Mouse (Mus musculus) forebrain, postnatal 0 days (tissue): ENCODE measurements around the gene Atp6v0a2. TPM values are rescaled to one million over a fixed set of nuclear protein-coding genes. Genes with fewer than 3 reads are reported as not detected.

Experiments
- ATAC-seq: fragments of 200-750 bp; cut with Nextera tagmentation; 2 replicates; pipeline ENCODE4 v1.8.0; 2017; ENCODE audit warnings: mild to moderate bottlenecking, moderate library complexity
- DNase-seq: peaks from one replicate; pipeline ENCODE4 v3.0.0-alpha.2; 2015
- H3K27ac ChIP-seq: fragments of 300-500 bp; sonication (generic); 2 replicates; pipeline ENCODE4 v1.5.1; 2014; ENCODE audit warnings: low read depth, mild to moderate bottlenecking, antibody characterized with exemption, low read length, moderate library complexity, mixed read lengths
- H3K27me3 ChIP-seq: fragments of 300-500 bp; sonication (generic); 2 replicates; pipeline ENCODE4 v1.6.1; 2014; ENCODE audit warnings: mild to moderate bottlenecking, low read length, mixed read lengths; ENCODE audit not compliant: insufficient read depth
- H3K36me3 ChIP-seq: fragments of 300-500 bp; sonication (generic); 2 replicates; pipeline ENCODE4 v1.6.1; 2014; ENCODE audit warnings: mild to moderate bottlenecking, moderate library complexity; ENCODE audit not compliant: insufficient read depth
- H3K4me1 ChIP-seq: fragments of 300-500 bp; sonication (generic); 2 replicates; pipeline ENCODE4 v1.6.1; 2014; ENCODE audit warnings: antibody characterized with exemption; ENCODE audit not compliant: insufficient read depth
- H3K4me2 ChIP-seq: fragments of 300-500 bp; sonication (generic); 2 replicates; pipeline ENCODE4 v1.6.1; 2014; ENCODE audit warnings: low read depth, mild to moderate bottlenecking, moderate library complexity
- H3K4me3 ChIP-seq: fragments of 300-500 bp; sonication (generic); 2 replicates; pipeline ENCODE4 v1.5.1; 2014; ENCODE audit warnings: low read depth, low read length, mixed read lengths
- H3K9ac ChIP-seq: fragments of 300-500 bp; sonication (generic); 2 replicates; pipeline ENCODE4 v1.6.1; 2014; ENCODE audit warnings: mild to moderate bottlenecking
- H3K9me3 ChIP-seq: fragments of 300-500 bp; sonication (generic); 2 replicates; pipeline ENCODE4 v1.6.1; 2016; ENCODE audit warnings: low read length
- CTCF ChIP-seq: sonication (generic); IDR thresholded peaks from 2 replicates; pipeline ENCODE4 v1.5.1; 2016; ENCODE audit warnings: antibody characterized with exemption, control low read depth, low read depth
- WGBS: fragments of 180-500 bp; shearing (Covaris S2); extraction: QIAGEN DNeasy Blood & Tissue Kit; methylation state at CpG from one replicate; pipeline ENCODE4 v1.1.7; 2014; 5-methylcytosine and 5-hydroxymethylcytosine counted together
- polyA plus RNA-seq: library from polyadenylated mRNA; unstranded; fragments of >200 nt; fragmentation: Nextera tagmentation; extraction: Ambion mirVana; gene quantifications from 2 replicates; pipeline ENCODE4 v1.2.1, GENCODE M21; 2015
- total RNA-seq: library from RNA; depleted of rRNA; stranded (reverse); fragments of >200 nt; gene quantifications from 2 replicates; pipeline ENCODE4 v1.2.3, GENCODE M21; 2014; rRNA removed

Gene Atp6v0a2
- total and polyA plus RNA-seq, 2 experiments from 2014 or later: 20.1 to 21.2 TPM

- ATAC-seq (no peak), DNase-seq (no peak)
- Histone ChIP-seq H3K4me3 (no peak overlapping the region), H3K9me3 (no peaks in the 10 kb centered on the region), H3K4me2 (no peak overlapping the region), H3K9ac (no peak overlapping the region), H3K27me3 (no peaks in the 10 kb centered on the region), H3K36me3 (no peaks in the 10 kb centered on the region), H3K27ac (no peak overlapping the region), H3K4me1 (no peaks in the 10 kb centered on the region)
- WGBS: 86% methylated on average over 18 of the region's 18 CpGs
- no peak for TF ChIP-seq CTCF
Observed at GRCm38 (mm10) chr5:124748296-124748695, 119.9 kb downstream of the Atp6v0a2 start.

- DNase-seq: no peak
- Histone ChIP-seq H3K36me3 (no peaks in the 10 kb centered on the region), H3K4me3 (no peak overlapping the region), H3K9ac (no peak overlapping the region), H3K27ac (no peak overlapping the region), H3K27me3 (no peaks in the 10 kb centered on the region), H3K9me3 (no peaks in the 10 kb centered on the region), H3K4me1 (no peaks in the 10 kb centered on the region), H3K4me2 (no peak overlapping the region)
- ATAC-seq: no peak
- 60% methylated on average over 9 of the region's 9 CpGs for WGBS
- no peak for TF ChIP-seq CTCF
Observed at GRCm38 (mm10) chr5:124751656-124752055, 123.3 kb downstream of the Atp6v0a2 start.

- TF ChIP-seq CTCF: 0 out of 2 replicates have a peak, but pooled peaks have one; percentile 6
- 68% methylated on average over 18 of the region's 18 CpGs for WGBS
- H3K4me3 ChIP-seq: no peak overlapping the region
- H3K36me3 ChIP-seq: no peaks in the 10 kb centered on the region
- H3K27me3 ChIP-seq: no peaks in the 10 kb centered on the region
- no peak overlapping the region for H3K9ac ChIP-seq
- H3K9me3 ChIP-seq: no peaks in the 10 kb centered on the region
- DNase-seq: no peak
- ATAC-seq: no peak
- no peak overlapping the region for H3K4me2 ChIP-seq
- no peak overlapping the region for H3K27ac ChIP-seq
- no peaks in the 10 kb centered on the region for H3K4me1 ChIP-seq
Observed at GRCm38 (mm10) chr5:124761011-124761410, 132.6 kb downstream of the Atp6v0a2 start.

GRCm38 (mm10) chr5:124761787-124762186, 133.4 kb downstream of the Atp6v0a2 start:
- ATAC-seq: no peak
- no peak for DNase-seq
- WGBS: 94% methylated on average over 1 of the region's 1 CpGs

More at GRCm38 (mm10) chr5:124761787-124762186, 133.4 kb downstream of the Atp6v0a2 start:
- Histone ChIP-seq H3K4me2 (no peak overlapping the region), H3K9me3 (no peaks in the 10 kb centered on the region), H3K27me3 (no peaks in the 10 kb centered on the region), H3K4me1 (no peaks in the 10 kb centered on the region), H3K27ac (no peak overlapping the region), H3K4me3 (no peak overlapping the region), H3K36me3 (no peaks in the 10 kb centered on the region), H3K9ac (no peak overlapping the region)
- peak; percentile 13; the same call in 1 of the 2 replicates for TF ChIP-seq CTCF

Other genes with a start within 250 kb of the Atp6v0a2 start
- gene Sbno1, start 202.6 kb upstream of the Atp6v0a2 start, total RNA-seq: 41.7 and 52.1 TPM in 2 replicates
- 44.1 and 70.4 TPM in 2 replicates for gene Sbno1, start 202.6 kb upstream of the Atp6v0a2 start, polyA plus RNA-seq
- 43.4 and 45.0 TPM in 2 replicates for gene Kmt5a, start 188.6 kb upstream of the Atp6v0a2 start, total RNA-seq
- gene Kmt5a, start 188.6 kb upstream of the Atp6v0a2 start, polyA plus RNA-seq: 21.2 and 23.6 TPM in 2 replicates
- 37.9 and 38.2 TPM in 2 replicates for gene Rilpl2, start 150.2 kb upstream of the Atp6v0a2 start, total RNA-seq
- 39.4 and 41.2 TPM in 2 replicates for gene Rilpl2, start 150.2 kb upstream of the Atp6v0a2 start, polyA plus RNA-seq
- 15.9 and 16.0 TPM in 2 replicates for gene Snrnp35, start 145.4 kb upstream of the Atp6v0a2 start, total RNA-seq
- gene Snrnp35, start 145.4 kb upstream of the Atp6v0a2 start, polyA plus RNA-seq: 16.6 and 17.7 TPM in 2 replicates
- 11.8 and 14.4 TPM in 2 replicates for gene Rilpl1, start 97.2 kb upstream of the Atp6v0a2 start, total RNA-seq
- 9.0 and 10.0 TPM in 2 replicates for gene Rilpl1, start 97.2 kb upstream of the Atp6v0a2 start, polyA plus RNA-seq
- 279 and 319 TPM in 2 replicates for gene Tmed2, start 87.9 kb upstream of the Atp6v0a2 start, total RNA-seq
- gene Tmed2, start 87.9 kb upstream of the Atp6v0a2 start, polyA plus RNA-seq: 354 and 380 TPM in 2 replicates
- 23.2 and 24.0 TPM in 2 replicates for gene Ddx55, start 75.7 kb upstream of the Atp6v0a2 start, total RNA-seq
- 13.6 and 20.1 TPM in 2 replicates for gene Ddx55, start 75.7 kb upstream of the Atp6v0a2 start, polyA plus RNA-seq
- gene Eif2b1, start 49.4 kb upstream of the Atp6v0a2 start, total RNA-seq: 39.9 and 55.1 TPM in 2 replicates
- gene Eif2b1, start 49.4 kb upstream of the Atp6v0a2 start, polyA plus RNA-seq: 59.3 and 64.1 TPM in 2 replicates
- 33.2 and 38.9 TPM in 2 replicates for gene Gtf2h3, start 49.4 kb upstream of the Atp6v0a2 start, total RNA-seq
- gene Gtf2h3, start 49.4 kb upstream of the Atp6v0a2 start, polyA plus RNA-seq: 26.1 and 35.0 TPM in 2 replicates
- gene Dnah10, start 96.5 kb downstream of the Atp6v0a2 start, total RNA-seq: 1.0 and 1.2 TPM in 2 replicates
- 0.11 and 0.30 TPM in 2 replicates for gene Dnah10, start 96.5 kb downstream of the Atp6v0a2 start, polyA plus RNA-seq
- gene Ccdc92, start 233.8 kb downstream of the Atp6v0a2 start, total RNA-seq: 23.7 and 26.1 TPM in 2 replicates
- gene Ccdc92, start 233.8 kb downstream of the Atp6v0a2 start, polyA plus RNA-seq: 38.2 and 45.4 TPM in 2 replicates
- 27.5 and 27.6 TPM in 2 replicates for gene Zfp664, start 234.1 kb downstream of the Atp6v0a2 start, total RNA-seq
- 35.6 and 52.7 TPM in 2 replicates for gene Zfp664, start 234.1 kb downstream of the Atp6v0a2 start, polyA plus RNA-seq